Mouse (Mus musculus) adrenal gland, postnatal 25 days (tissue): ENCODE measurements around the gene Col5a1. TPM values are rescaled to one million over a fixed set of nuclear protein-coding genes. Genes with fewer than 3 reads are reported as not detected.

Experiments used
- DNase-seq: peaks from one replicate; pipeline ENCODE4 v3.0.0; 2021; ENCODE audit warnings: mixed read lengths
- total RNA-seq: library from RNA; stranded (reverse); gene quantifications from 2 replicates; pipeline ENCODE4 v1.2.3, GENCODE M21; 2021

Col5a1 gene
- total RNA-seq, 1 experiment from 2014 or later = 60.7 TPM

DNA sequence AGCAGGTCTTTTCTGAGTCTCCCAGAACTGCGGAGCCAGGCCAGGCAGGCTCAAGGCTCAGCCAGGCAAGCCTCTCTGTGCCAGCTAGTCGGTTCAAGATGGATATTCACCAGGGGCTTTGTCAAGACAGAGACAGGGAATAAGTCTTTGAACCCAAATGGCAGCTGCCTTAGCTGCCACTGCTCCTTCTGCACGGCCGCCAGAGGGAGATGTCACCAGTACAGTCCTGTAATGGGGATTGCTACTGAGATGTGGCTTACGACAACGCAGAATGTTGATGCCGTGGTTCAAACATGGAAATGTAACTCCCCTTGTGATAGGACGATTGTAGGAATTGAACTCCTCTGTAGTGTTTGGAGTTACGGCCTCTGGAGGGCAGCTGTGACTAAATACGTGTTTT, 199.9 kb downstream of the Col5a1 start:
- DNase-seq = no peak

DNA sequence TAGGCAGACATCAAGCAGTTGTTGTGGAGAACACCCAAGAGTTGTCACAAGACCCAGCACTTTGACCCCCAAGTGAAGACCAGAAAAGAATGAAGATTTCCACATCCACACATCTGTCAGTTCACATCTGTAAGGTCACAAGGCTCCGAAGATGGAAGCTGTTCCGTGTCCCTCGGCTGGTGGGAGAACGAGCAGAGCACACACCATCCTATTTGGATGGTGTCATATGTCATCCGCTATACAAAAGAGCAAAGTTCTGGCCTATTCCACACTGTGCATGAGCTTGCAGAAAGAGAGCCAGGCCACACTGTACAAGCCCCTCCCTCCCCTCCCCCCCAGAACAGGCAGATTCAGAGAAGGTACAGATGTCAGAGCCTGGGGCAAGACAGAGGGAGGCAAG, 202.9 kb downstream of the Col5a1 start:
- no peak for DNase-seq

Other genes with a start within 250 kb of the Col5a1 start
- 47.8 and 51.5 TPM in 2 replicates for gene Rxra, start 210.0 kb upstream of the Col5a1 start, total RNA-seq
- gene Fcnb, start 198.5 kb downstream of the Col5a1 start, total RNA-seq = not detected in 2 replicates